Mouse (Mus musculus) brain, embryonic 18.5 days (tissue): ENCODE data around the gene Ap2a1.
A peak's percentile ranks its signal among the peaks of the same experiment; 100 is the strongest.
"Not testable (repeated sequence)": the region's sequence is repeated elsewhere in the genome, so short reads cannot be mapped to it uniquely, and the experiment has no call there.

Source experiments
- DNase-seq: peaks from one replicate; pipeline ENCODE4 v3.0.0-alpha.2; 2012; ENCODE audit warnings: low read depth, low spot score

Gene Ap2a1

GRCm38 (mm10) chr7:44895206-44895592, 34.1 kb downstream of the Ap2a1 start:
- no peak for DNase-seq

GRCm38 (mm10) chr7:44894175-44894574, 35.1 kb downstream of the Ap2a1 start:
- DNase-seq = no peak

GRCm38 (mm10) chr7:44893197-44893596, 36.1 kb downstream of the Ap2a1 start:
- DNase-seq = peak; percentile 28

GRCm38 (mm10) chr7:44892276-44892921, 36.9 kb downstream of the Ap2a1 start, which contains the start of gene Med25:
Gene Med25 (minus strand): TSS chr7:44892712.
- DNase-seq = peak; percentile 97

GRCm38 (mm10) chr7:44891611-44892010, 37.7 kb downstream of the Ap2a1 start:
- DNase-seq = no peak

DNA sequence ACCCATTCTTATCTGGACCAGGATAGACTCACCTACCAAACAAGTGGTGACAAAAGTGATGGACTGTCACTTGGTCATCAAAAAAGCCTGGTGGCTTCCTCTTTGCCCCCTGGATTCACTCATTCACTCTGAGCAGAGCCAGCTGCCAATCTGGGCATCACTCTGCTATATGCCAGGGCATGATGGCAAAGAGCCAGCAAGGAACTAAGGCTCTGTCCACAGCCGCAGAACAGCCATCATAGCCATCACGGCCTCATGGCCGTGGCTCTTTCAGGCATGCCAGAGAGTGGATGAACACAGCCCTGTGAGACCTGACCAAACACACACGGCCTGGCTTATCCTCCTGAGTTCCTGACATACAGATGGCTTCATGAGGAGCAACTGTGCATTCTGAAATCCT, 38.6 kb downstream of the Ap2a1 start:
- DNase-seq = no peak

- no peak for DNase-seq
These were observed 39.1 kb downstream of the Ap2a1 start for GRCm38 (mm10) chr7:44890180-44890579.

DNA sequence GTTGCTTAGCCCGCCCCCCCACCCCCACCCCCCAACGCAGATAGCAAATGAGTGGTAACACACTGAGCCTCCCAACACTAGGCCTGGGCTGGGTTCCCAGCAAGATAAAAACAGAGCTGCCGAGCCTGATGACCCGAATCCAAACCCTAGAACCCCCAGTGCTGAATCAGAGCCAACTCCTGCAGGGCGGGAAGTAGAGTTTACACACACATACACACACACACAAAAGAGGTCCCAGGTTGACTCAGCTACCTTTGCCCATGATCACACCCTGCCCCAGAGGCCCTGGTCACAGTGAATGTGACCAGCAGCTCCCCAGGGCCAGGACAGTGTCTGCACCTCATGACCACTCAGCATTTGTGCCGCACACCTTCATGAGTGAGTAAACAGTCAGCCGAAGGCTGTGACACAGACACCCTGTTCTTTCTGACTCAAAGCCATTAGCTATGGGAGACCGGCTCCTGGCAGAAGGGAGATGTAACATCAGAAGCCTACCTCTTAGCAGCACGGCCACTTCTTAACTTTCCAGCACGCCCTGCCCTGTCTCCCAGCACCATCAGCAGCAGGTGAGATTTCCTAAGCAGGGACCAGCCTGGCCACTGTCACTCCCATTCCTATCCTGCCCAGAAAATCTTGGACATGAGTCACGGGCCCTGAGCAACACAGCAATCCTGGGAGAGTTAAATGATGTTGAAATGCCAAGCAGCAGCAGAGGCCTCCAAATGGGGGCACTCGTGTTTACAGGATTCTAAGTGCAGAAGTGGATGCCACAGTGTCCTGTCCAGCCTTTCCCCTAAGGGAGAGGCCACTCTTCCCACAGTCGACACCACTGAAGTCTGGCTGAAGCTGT, 40.8 kb downstream of the Ap2a1 start:
- DNase-seq = no peak

- DNase-seq = no peak
These were observed 42.3 kb downstream of the Ap2a1 start for GRCm38 (mm10) chr7:44886964-44887363.

- DNase-seq = no peak
These were observed 44.7 kb downstream of the Ap2a1 start for GRCm38 (mm10) chr7:44884637-44885036.

DNA sequence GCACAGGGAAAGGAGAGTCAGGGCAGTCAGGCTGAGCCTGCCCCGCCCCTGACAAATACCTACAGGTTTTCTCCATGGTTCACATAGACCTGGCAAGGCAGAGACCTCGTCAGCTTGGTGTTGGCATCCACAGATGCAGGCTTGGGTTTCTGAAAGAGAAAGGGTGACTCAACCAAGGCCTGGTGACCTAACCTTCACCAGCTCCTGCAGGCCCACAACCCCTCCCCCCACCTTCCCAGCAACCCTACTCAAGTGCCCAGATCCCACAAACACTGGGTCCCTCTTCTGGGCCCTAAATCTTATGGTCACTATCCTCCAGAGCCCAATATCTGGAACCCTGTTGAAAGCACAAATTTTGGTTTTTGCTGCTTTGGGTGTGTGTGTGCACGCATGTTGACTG, 46.3 kb downstream of the Ap2a1 start:
- DNase-seq = no peak

- DNase-seq = no peak
These were observed 51.5 kb downstream of the Ap2a1 start for GRCm38 (mm10) chr7:44877833-44878232.

DNA sequence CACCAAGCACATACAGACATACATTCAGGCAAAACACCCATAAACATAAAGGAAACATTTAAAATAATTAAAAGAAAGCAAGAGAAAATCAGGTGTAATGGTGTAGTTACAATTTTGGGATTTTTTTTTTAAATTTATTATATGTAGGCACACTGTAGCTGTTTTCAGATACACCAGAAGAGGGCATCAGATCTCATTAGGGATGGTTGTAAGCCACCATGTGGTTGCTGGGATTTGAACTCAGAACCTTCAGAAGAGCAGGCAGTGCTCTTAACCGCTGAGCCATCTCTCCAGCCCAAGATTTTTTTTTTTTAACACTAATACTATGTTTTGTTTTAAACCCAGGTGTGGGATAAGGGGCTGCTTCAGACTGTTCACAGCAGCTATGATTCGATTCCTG, 57.5 kb downstream of the Ap2a1 start:
- not testable (repeated sequence) for DNase-seq

GRCm38 (mm10) chr7:44871181-44871580, 58.1 kb downstream of the Ap2a1 start:
- DNase-seq = no peak

DNA sequence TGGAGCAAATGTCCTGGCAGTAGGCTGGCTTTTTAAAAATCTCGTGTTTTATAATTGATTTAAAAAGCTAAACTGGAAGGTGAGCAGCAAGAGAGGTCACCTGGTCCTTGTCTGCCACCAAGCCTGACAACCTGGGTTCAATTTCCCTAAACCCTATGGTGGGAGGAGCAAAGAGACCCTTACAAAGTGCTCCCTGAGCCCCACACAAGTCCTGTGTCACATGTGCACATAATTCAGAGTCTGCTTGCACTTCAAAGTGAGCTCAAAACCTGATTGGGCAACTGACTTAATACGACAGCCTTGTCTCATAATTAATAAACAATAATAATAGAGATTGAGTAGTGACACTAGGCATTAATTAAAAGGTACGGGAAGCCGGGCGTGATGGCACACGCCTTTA, 58.7 kb downstream of the Ap2a1 start:
- DNase-seq = no peak

DNA sequence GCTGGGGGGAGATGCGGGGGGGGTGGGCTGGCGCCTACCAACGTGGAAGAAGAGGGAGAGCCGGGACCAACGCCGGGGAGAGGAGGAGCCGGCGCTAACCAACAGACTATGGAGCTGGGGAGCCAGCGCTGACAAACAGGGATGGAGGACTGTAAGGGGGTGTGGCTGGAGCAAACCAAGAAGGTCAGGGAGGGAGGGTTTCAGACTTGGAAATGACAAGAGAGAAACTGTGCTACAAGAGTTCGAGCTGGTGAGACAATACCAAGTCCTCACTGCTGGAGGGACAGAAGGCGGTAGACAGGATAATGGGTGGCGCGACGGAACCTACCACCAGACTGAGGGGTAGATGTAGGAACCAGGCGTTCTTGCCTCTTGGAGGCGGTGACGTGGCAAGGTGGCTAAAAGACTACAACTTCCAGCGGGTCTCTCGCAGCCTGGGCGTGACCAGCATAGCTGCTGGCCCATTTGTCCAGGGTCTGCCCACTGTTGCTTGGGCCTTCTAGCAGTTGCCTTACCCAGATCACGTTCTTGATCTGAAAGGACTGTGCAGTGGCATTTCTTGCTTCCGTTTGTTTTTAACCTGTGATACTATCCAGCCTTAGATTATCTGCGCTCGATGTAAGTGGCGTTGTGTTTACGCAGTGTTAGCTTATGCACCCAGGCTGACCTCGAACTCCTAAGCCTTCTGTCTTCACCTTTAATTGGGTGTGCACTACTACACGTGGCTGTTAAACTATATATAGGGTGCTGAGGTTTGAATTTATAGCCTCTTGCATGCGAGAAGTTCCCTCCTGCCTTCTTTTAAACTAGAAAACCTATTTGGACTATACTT, 59.4 kb downstream of the Ap2a1 start, which contains the start of gene Ptov1:
Gene Ptov1 (minus strand): TSS at position 92 of the 832 bp plus-strand sequence.
- DNase-seq = peak; percentile 99

DNA sequence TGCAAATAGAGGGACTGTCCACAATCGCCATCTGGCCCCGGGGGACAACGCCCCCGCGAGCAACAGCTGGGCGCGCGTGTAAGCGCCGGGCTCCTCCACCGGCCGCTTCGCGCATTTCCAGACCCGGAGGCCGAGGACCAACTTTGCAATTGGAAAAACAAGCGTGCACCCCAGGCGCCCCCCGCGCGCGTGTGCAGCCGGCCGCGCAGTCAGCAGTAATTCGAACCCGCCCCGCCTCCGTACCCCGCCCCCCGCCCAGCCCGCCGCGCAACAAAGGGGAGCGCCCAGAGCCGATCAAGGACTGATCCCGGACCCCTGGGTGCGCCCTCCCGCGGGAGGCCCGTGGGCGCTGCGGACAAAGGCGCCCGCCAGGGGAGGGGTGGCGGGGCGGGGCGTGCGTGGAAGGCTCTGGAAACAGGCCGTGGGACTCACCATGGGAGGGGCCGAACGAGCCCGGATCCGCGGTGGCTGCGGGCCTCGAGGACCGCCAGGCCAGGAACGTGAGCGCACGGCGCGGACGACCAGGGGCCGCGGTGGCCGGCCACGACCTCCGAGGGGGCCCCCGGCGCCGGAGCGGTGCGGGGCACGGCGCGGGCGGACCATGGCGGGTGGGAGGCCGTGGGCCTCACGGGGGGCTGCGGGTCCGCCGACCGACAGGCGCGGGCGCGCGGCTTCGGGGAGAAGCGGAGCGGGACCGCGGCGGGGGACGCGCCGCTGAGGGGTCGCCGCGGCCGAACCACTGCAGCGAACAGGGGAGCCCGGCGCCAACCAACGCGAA, 60.2 kb downstream of the Ap2a1 start:
- DNase-seq = no peak

DNA sequence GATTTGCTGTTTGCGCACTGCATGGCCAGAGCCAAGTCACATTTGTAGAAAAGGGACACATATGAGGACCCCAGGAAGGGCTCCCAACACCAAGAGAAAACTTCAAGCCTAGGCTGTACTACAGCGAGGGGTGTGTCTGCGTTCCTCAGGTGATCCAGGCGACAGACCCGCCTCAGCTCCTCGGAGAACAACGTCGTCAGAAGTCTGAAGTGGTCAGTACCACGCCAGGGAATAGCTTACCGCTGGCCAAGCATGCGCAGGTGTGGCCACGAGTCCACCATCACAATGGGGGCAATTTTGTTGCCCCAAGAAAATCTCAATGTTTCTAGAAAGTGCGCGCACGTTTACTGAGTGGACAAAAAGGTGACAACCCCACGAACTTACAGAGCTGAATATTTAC, 60.8 kb downstream of the Ap2a1 start:
- no peak for DNase-seq

GRCm38 (mm10) chr7:44867802-44868201, 61.5 kb downstream of the Ap2a1 start:
- no peak for DNase-seq

- DNase-seq = no peak
These were observed 62.1 kb downstream of the Ap2a1 start for GRCm38 (mm10) chr7:44867010-44867702.
